Mouse (Mus musculus) liver, postnatal 0 days (tissue): ENCODE results near the gene Apba1.

Experiments
- CTCF ChIP-seq: sonication (generic); IDR thresholded peaks from 2 replicates; pipeline ENCODE4 v1.5.1; 2016; ENCODE audit warnings: antibody characterized with exemption, low read depth
- EP300 ChIP-seq: IDR thresholded peaks from 2 replicates; pipeline ENCODE4 v1.6.1; 2016; ENCODE audit warnings: antibody characterized with exemption, low read depth, mild to moderate bottlenecking

DNA sequence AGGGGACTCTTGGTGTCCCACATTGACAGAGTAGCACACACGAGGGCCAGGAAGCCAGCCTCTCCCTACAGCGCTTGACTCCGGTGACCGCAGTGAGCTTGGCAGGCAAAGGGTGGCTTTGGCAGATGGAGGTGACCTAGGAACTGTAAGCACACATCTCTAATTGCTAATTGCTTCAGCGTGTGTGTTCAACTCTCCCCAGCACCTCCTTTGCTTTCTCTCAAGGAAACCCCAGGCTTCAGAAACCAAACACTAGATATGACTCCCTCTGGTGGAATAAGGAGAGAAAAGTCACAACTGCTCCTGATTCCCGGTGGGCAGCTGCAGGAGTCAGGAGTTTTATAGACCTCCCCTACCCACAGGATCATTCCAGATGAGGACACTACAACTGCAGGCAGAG is 200.2 kb downstream of the Apba1 start:
- TF ChIP-seq CTCF, result no peak
- no peak for TF ChIP-seq EP300
